ENCODE assay signal across 1 mouse cellular context in genomic region chr3:83002191-83002590, GRCm38 (mm10).
TF ChIP-seq lines count a peak whose summit lies in the region.

No protein-coding gene starts in this region.

TF ChIP-seq in MEL, 35 proteins besides CTCF, POLR2A, EP300 and RAD21 (continued from another document):
- TF ChIP-seq GABPA (IDR thresholded peaks at IDR 0.05; ENCODE audit: low read depth, low read length): no peak
